Mouse (Mus musculus): ENCODE data around the gene Slc25a25. TPM values are rescaled to one million over a fixed set of nuclear protein-coding genes. Genes with fewer than 3 reads are reported as not detected.

Slc25a25 gene
- polyA plus RNA-seq, 2 experiments, result 12.7 to 17.4 TPM

- peaks cover 13% of the 10 kb centered on the region for H3K4me1 ChIP-seq (ENCODE audit: control insufficient read depth, insufficient read depth, low read length)
- no peaks in the 10 kb centered on the region for H3K9me3 ChIP-seq (ENCODE audit: control insufficient read depth, low read length)
- H3K9ac ChIP-seq (ENCODE audit: low read depth, low read length, severe bottlenecking), result no peak overlapping the region
- no peaks in the 10 kb centered on the region for H3K27me3 ChIP-seq (ENCODE audit: control insufficient read depth, insufficient read depth, low read length)
- no peak for TF ChIP-seq POLR2A (IDR thresholded peaks at IDR 0.05; ENCODE audit: borderline replicate concordance, extremely low read depth, insufficient read depth, insufficient read length)
- no peak for ATAC-seq (ENCODE audit: low FRiP score, low read depth)
- H3K4me3 ChIP-seq (replicated peaks; ENCODE audit: low read length), result no peak overlapping the region
- no peak overlapping the region for H3K27ac ChIP-seq (replicated peaks; ENCODE audit: low read depth, low read length)
- no peak overlapping the region for H3K4me2 ChIP-seq (replicated peaks; ENCODE audit: low read depth, low read length, severe bottlenecking)
- 85% methylated on average over 6 of the region's 6 CpGs for WGBS
- H3K36me3 ChIP-seq (ENCODE audit: control insufficient read depth, insufficient read depth, low read length), result peaks cover 37% of the 10 kb centered on the region
- DNase-seq (ENCODE audit: low spot score), result no peak
Measured at GRCm38 (mm10) chr2:32412742-32413531, 38.3 kb downstream of the Slc25a25 start.

GRCm38 (mm10) chr2:32411407-32411806 is 39.8 kb downstream of the Slc25a25 start:
- H3K4me1 ChIP-seq (ENCODE audit: control insufficient read depth, insufficient read depth, low read length), result peaks cover 13% of the 10 kb centered on the region
- H3K4me3 ChIP-seq (replicated peaks; ENCODE audit: low read length), result no peak overlapping the region
- no peaks in the 10 kb centered on the region for H3K9me3 ChIP-seq (ENCODE audit: control insufficient read depth, low read length)
- no peak overlapping the region for H3K27ac ChIP-seq (replicated peaks; ENCODE audit: low read depth, low read length)
- 89% methylated on average over 7 of the region's 7 CpGs for WGBS
- peaks cover 22% of the 10 kb centered on the region for H3K36me3 ChIP-seq (ENCODE audit: control insufficient read depth, insufficient read depth, low read length)
- H3K27me3 ChIP-seq (ENCODE audit: control insufficient read depth, insufficient read depth, low read length), result no peaks in the 10 kb centered on the region
- no peak overlapping the region for H3K4me2 ChIP-seq (replicated peaks; ENCODE audit: low read depth, low read length, severe bottlenecking)
- ATAC-seq (ENCODE audit: low FRiP score, low read depth) (no peak), DNase-seq (ENCODE audit: low spot score) (no peak)
- TF ChIP-seq POLR2A (IDR thresholded peaks at IDR 0.05; ENCODE audit: borderline replicate concordance, extremely low read depth, insufficient read depth, insufficient read length), result no peak
- H3K9ac ChIP-seq (ENCODE audit: low read depth, low read length, severe bottlenecking), result no peak overlapping the region

GRCm38 (mm10) chr2:32408429-32409424 is 42.5 kb downstream of the Slc25a25 start:
- Histone ChIP-seq H3K27me3 (ENCODE audit: control insufficient read depth, insufficient read depth, low read length) (no peaks in the 10 kb centered on the region), H3K9me3 (ENCODE audit: control insufficient read depth, low read length) (no peaks in the 10 kb centered on the region), H3K9ac (ENCODE audit: low read depth, low read length, severe bottlenecking) (peak overlapping the region; percentile 38; the same call in 1 of the 2 replicates), H3K4me2 (replicated peaks; ENCODE audit: low read depth, low read length, severe bottlenecking) (peak overlapping the region; percentile 26), H3K36me3 (ENCODE audit: control insufficient read depth, insufficient read depth, low read length) (no peaks in the 10 kb centered on the region), H3K27ac (replicated peaks; ENCODE audit: low read depth, low read length) (peak overlapping the region; percentile 90), H3K4me1 (ENCODE audit: control insufficient read depth, insufficient read depth, low read length) (peaks cover 13% of the 10 kb centered on the region), H3K4me3 (replicated peaks; ENCODE audit: low read length) (no peak overlapping the region)
- DNase-seq (ENCODE audit: low spot score) (peak; percentile 56), ATAC-seq (ENCODE audit: low FRiP score, low read depth) (peak; percentile 66)
- 28% methylated on average over 25 of the region's 25 CpGs for WGBS
- no peak for TF ChIP-seq POLR2A (IDR thresholded peaks at IDR 0.05; ENCODE audit: borderline replicate concordance, extremely low read depth, insufficient read depth, insufficient read length)

GRCm38 (mm10) chr2:32407144-32407824 is 44.0 kb downstream of the Slc25a25 start:
- H3K27ac ChIP-seq (replicated peaks; ENCODE audit: low read depth, low read length), result no peak overlapping the region
- peaks cover 11% of the 10 kb centered on the region for H3K36me3 ChIP-seq (ENCODE audit: control insufficient read depth, insufficient read depth, low read length)
- TF ChIP-seq POLR2A (IDR thresholded peaks at IDR 0.05; ENCODE audit: borderline replicate concordance, extremely low read depth, insufficient read depth, insufficient read length), result no peak
- no peak for DNase-seq (ENCODE audit: low spot score)
- H3K9me3 ChIP-seq (ENCODE audit: control insufficient read depth, low read length), result no peaks in the 10 kb centered on the region
- no peak for ATAC-seq (ENCODE audit: low FRiP score, low read depth)
- 85% methylated on average over 7 of the region's 7 CpGs for WGBS
- no peak overlapping the region for H3K4me2 ChIP-seq (replicated peaks; ENCODE audit: low read depth, low read length, severe bottlenecking)
- no peaks in the 10 kb centered on the region for H3K27me3 ChIP-seq (ENCODE audit: control insufficient read depth, insufficient read depth, low read length)
- H3K4me3 ChIP-seq (replicated peaks; ENCODE audit: low read length), result no peak overlapping the region
- H3K4me1 ChIP-seq (ENCODE audit: control insufficient read depth, insufficient read depth, low read length), result peaks cover 13% of the 10 kb centered on the region
- H3K9ac ChIP-seq (ENCODE audit: low read depth, low read length, severe bottlenecking), result no peak overlapping the region

GRCm38 (mm10) chr2:32404663-32405062 is 46.6 kb downstream of the Slc25a25 start:
- Histone ChIP-seq H3K27ac (replicated peaks; ENCODE audit: low read depth, low read length) (no peak overlapping the region), H3K4me2 (replicated peaks; ENCODE audit: low read depth, low read length, severe bottlenecking) (no peak overlapping the region), H3K9ac (ENCODE audit: low read depth, low read length, severe bottlenecking) (no peak overlapping the region), H3K36me3 (ENCODE audit: control insufficient read depth, insufficient read depth, low read length) (peaks cover 34% of the 10 kb centered on the region), H3K9me3 (ENCODE audit: control insufficient read depth, low read length) (no peaks in the 10 kb centered on the region), H3K27me3 (ENCODE audit: control insufficient read depth, insufficient read depth, low read length) (no peaks in the 10 kb centered on the region), H3K4me1 (ENCODE audit: control insufficient read depth, insufficient read depth, low read length) (peaks cover 13% of the 10 kb centered on the region), H3K4me3 (replicated peaks; ENCODE audit: low read length) (no peak overlapping the region)
- 34% methylated on average over 2 of the region's 2 CpGs for WGBS
- no peak for ATAC-seq (ENCODE audit: low FRiP score, low read depth)
- TF ChIP-seq POLR2A (IDR thresholded peaks at IDR 0.05; ENCODE audit: borderline replicate concordance, extremely low read depth, insufficient read depth, insufficient read length), result no peak
- DNase-seq (ENCODE audit: low spot score), result peak; percentile 97

Measured in limb, embryonic 14.5 days (tissue).